Mouse (Mus musculus) erythroblast, embryonic 14.5 days (primary cell): Measurements from ENCODE around the gene Derl3. TPM values are rescaled to one million over a fixed set of nuclear protein-coding genes. Genes with fewer than 3 reads are reported as not detected.

Experiments used
- H3K27me3 ChIP-seq: 2 replicates; pipeline ENCODE4 v1.6.1; 2012; ENCODE audit warnings: inconsistent platforms; ENCODE audit not compliant: control insufficient read depth
- H3K36me3 ChIP-seq: 2 replicates; pipeline ENCODE4 v1.6.1; 2012; ENCODE audit warnings: mild to moderate bottlenecking, inconsistent platforms; ENCODE audit not compliant: control insufficient read depth
- H3K4me1 ChIP-seq: 2 replicates; pipeline ENCODE4 v1.6.1; 2012; ENCODE audit warnings: inconsistent platforms; ENCODE audit not compliant: control insufficient read depth
- H3K4me3 ChIP-seq: replicated peaks from 2 replicates; pipeline ENCODE3; 2012; ENCODE audit warnings: moderate library complexity, mild to moderate bottlenecking, inconsistent platforms
- H3K9me3 ChIP-seq: 2 replicates; pipeline ENCODE4 v1.6.1; 2012; ENCODE audit warnings: low read length, inconsistent platforms, mixed read lengths; ENCODE audit not compliant: control insufficient read depth
- GATA1 ChIP-seq: IDR thresholded peaks from 2 replicates; pipeline ENCODE4 v1.6.1; 2012; ENCODE audit warnings: low read length, inconsistent platforms, mixed read lengths
- TAL1 ChIP-seq: IDR thresholded peaks from 3 replicates; pipeline ENCODE4 v1.6.1; 2012; ENCODE audit warnings: low read length, inconsistent platforms, mixed read lengths
- polyA plus RNA-seq: library from polyadenylated mRNA; stranded (reverse); fragments of >175 nt; gene quantifications from 2 replicates; pipeline ENCODE4 v1.2.3, GENCODE M21; 2012

Gene Derl3
- polyA plus RNA-seq, 1 experiment, result not detected

DNA sequence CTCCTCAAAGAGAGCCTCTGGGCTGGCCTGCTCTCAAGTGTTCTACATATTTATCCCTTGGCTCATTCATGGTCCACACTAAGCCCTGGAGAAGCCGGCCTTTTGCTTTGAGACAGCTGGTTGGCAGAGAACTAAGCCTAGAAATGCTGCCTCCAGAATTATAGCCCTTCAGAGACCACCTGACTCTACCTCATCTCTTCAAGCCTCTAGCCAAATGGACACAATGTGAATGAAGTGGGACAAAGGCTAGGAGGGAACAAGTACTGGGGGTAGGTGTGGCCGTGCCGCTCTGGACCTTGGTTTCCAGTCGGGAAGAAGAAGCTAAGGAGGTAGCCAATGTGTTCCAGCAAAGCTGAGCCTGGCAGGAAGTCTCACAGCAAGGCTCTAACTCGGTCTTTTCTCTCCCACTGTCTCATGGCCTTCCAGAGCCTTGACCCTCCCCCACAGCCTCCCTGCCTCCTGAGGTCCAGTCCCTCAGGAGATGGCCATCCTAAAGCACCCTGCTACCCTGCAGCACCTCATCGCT, 4.9 kb downstream of the Derl3 start:
- no peak for TF ChIP-seq GATA1
- TF ChIP-seq TAL1, result no peak
- Histone ChIP-seq H3K27me3 (no peaks in the 10 kb centered on the region), H3K36me3 (peaks cover 96% of the 10 kb centered on the region), H3K9me3 (no peaks in the 10 kb centered on the region), H3K4me3 (no peak overlapping the region), H3K4me1 (peaks cover 16% of the 10 kb centered on the region)

DNA sequence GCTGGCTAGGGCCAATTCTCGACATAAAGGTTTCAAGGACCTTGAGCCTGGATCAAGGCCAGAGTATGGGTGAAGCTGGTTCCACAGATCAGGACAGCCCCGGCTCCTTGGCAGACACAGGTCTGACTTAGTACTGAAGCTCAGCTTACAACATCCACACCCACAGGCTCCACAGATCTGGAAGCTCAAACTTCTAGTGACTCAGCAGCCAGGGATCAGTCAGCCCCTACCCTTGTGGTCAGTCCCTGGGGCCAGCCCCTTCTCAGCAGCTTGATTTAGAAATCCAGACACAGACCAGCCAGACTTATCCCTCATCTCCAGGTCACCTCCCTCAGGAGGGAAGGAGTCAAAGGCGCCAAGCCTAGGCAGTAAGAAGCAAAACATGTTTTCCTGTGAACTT, 5.6 kb downstream of the Derl3 start:
- Histone ChIP-seq H3K27me3 (no peaks in the 10 kb centered on the region), H3K36me3 (peaks cover 99% of the 10 kb centered on the region), H3K4me3 (no peak overlapping the region), H3K9me3 (no peaks in the 10 kb centered on the region), H3K4me1 (peaks cover 8% of the 10 kb centered on the region)
- no peak for TF ChIP-seq GATA1
- TF ChIP-seq TAL1, result no peak

- TF ChIP-seq GATA1 (no peak), TAL1 (no peak)
- Histone ChIP-seq H3K9me3 (no peaks in the 10 kb centered on the region), H3K4me1 (no peaks in the 10 kb centered on the region), H3K27me3 (no peaks in the 10 kb centered on the region), H3K4me3 (no peak overlapping the region), H3K36me3 (peaks cover 93% of the 10 kb centered on the region)
These were observed 11.2 kb downstream of the Derl3 start for GRCm38 (mm10) chr10:75904391-75904790.

GRCm38 (mm10) chr10:75906882-75907281, 13.7 kb downstream of the Derl3 start:
- Histone ChIP-seq H3K27me3 (no peaks in the 10 kb centered on the region), H3K4me3 (no peak overlapping the region), H3K9me3 (no peaks in the 10 kb centered on the region), H3K36me3 (peaks cover 94% of the 10 kb centered on the region), H3K4me1 (no peaks in the 10 kb centered on the region; the same call in 1 of the 2 replicates)
- TF ChIP-seq TAL1, result no peak
- no peak for TF ChIP-seq GATA1

DNA sequence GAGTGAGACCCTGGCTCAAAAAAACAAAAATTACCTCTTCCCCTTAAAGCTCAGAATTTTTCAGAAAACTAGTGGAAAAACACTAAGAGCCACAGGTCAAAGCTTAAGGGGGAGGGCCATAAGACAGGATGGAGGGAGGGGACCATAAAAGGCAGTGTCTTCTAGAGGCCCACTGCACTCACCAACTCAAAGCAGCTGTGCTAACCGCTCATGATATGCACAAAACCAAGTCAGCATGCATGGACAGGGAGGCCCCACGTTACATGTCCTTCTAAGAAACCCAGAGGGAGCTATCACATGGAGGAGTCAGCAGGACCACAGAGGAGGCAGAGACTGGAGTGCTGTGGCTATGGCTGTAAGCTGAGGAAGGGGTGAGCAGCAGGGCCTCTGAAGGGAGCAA, 17.5 kb downstream of the Derl3 start:
- H3K27me3 ChIP-seq, result no peaks in the 10 kb centered on the region
- peaks cover 88% of the 10 kb centered on the region for H3K36me3 ChIP-seq
- TF ChIP-seq GATA1 (no peak), TAL1 (no peak)

GRCm38 (mm10) chr10:75913013-75913589, 19.9 kb downstream of the Derl3 start:
- no peaks in the 10 kb centered on the region; the same call in none of the 2 replicates for H3K4me1 ChIP-seq

More for the DNA sequence above, 17.5 kb downstream of the Derl3 start:
- Histone ChIP-seq H3K4me1 (no peaks in the 10 kb centered on the region; the same call in none of the 2 replicates), H3K9me3 (no peaks in the 10 kb centered on the region), H3K4me3 (no peak overlapping the region)

GRCm38 (mm10) chr10:75915557-75915956, 22.3 kb downstream of the Derl3 start:
- Histone ChIP-seq H3K36me3 (peaks cover 85% of the 10 kb centered on the region), H3K4me3 (no peak overlapping the region)

More at GRCm38 (mm10) chr10:75913013-75913589, 19.9 kb downstream of the Derl3 start:
- Histone ChIP-seq H3K4me3 (no peak overlapping the region), H3K27me3 (no peaks in the 10 kb centered on the region), H3K9me3 (no peaks in the 10 kb centered on the region), H3K36me3 (peaks cover 87% of the 10 kb centered on the region)
- TF ChIP-seq GATA1 (no peak), TAL1 (no peak)

GRCm38 (mm10) chr10:75916840-75917239, 23.6 kb downstream of the Derl3 start:
- no peaks in the 10 kb centered on the region for H3K9me3 ChIP-seq
- H3K4me1 ChIP-seq, result peaks cover 29% of the 10 kb centered on the region
- TF ChIP-seq GATA1, result no peak
- no peak for TF ChIP-seq TAL1
- H3K4me3 ChIP-seq, result no peak overlapping the region
- H3K36me3 ChIP-seq, result peaks cover 72% of the 10 kb centered on the region
- H3K27me3 ChIP-seq, result no peaks in the 10 kb centered on the region

More at GRCm38 (mm10) chr10:75915557-75915956, 22.3 kb downstream of the Derl3 start:
- TF ChIP-seq TAL1, result no peak
- H3K27me3 ChIP-seq, result no peaks in the 10 kb centered on the region
- H3K9me3 ChIP-seq, result no peaks in the 10 kb centered on the region
- peaks cover 21% of the 10 kb centered on the region for H3K4me1 ChIP-seq

- no peak for TF ChIP-seq GATA1
- no peak for TF ChIP-seq TAL1
- Histone ChIP-seq H3K27me3 (no peaks in the 10 kb centered on the region), H3K4me1 (peaks cover 49% of the 10 kb centered on the region), H3K9me3 (no peaks in the 10 kb centered on the region), H3K36me3 (peaks cover 54% of the 10 kb centered on the region), H3K4me3 (no peak overlapping the region)
These were observed 25.8 kb downstream of the Derl3 start for GRCm38 (mm10) chr10:75919026-75919425.
